Mouse (Mus musculus) bone marrow, adult 2 months (tissue): ENCODE results near the gene 1700025G04Rik.

Experiments used
- CTCF ChIP-seq: fragments of 200-500 bp; IDR thresholded peaks from 2 replicates; pipeline ENCODE4 v1.5.1; 2011; ENCODE audit warnings: low read length, control low read depth; ENCODE audit not compliant: control insufficient read depth, insufficient read depth
- POLR2A ChIP-seq: fragments of 200-500 bp; IDR thresholded peaks from 2 replicates; pipeline ENCODE4 v1.6.1; 2011; ENCODE audit warnings: low read depth, mild to moderate bottlenecking, control low read depth, low read length, borderline replicate concordance; ENCODE audit not compliant: control insufficient read depth

GRCm38 (mm10) chr1:152041005-152041404 is 48.9 kb downstream of the 1700025G04Rik start:
- TF ChIP-seq POLR2A: no peak
- TF ChIP-seq CTCF: no peak
